Mouse (Mus musculus) lung, embryonic 14.5 days (tissue): ENCODE results near the gene Mfsd7a. TPM values are rescaled to one million over a fixed set of nuclear protein-coding genes. Genes with fewer than 3 reads are reported as not detected.

Experiments
- ATAC-seq: fragments of 200-750 bp; cut with Nextera tagmentation; 2 replicates; pipeline ENCODE4 v1.8.0; 2017; ENCODE audit warnings: mild to moderate bottlenecking, moderate TSS enrichment, moderate library complexity; ENCODE audit not compliant: insufficient read depth
- DNase-seq: peaks from one replicate; pipeline ENCODE4 v3.0.0-alpha.2; 2015
- H3K27ac ChIP-seq: fragments of 300-500 bp; sonication (generic); 2 replicates; pipeline ENCODE4 v1.5.1; 2014; ENCODE audit warnings: low read depth, mild to moderate bottlenecking, moderate library complexity
- H3K27me3 ChIP-seq: fragments of 300-500 bp; sonication (generic); 2 replicates; pipeline ENCODE4 v1.6.1; 2014; ENCODE audit warnings: low read length, control low read depth; ENCODE audit not compliant: insufficient read depth
- H3K36me3 ChIP-seq: fragments of 300-500 bp; sonication (generic); 2 replicates; pipeline ENCODE4 v1.6.1; 2014; ENCODE audit warnings: control low read depth; ENCODE audit not compliant: insufficient read depth
- H3K4me1 ChIP-seq: fragments of 300-500 bp; sonication (generic); 2 replicates; pipeline ENCODE4 v1.6.1; 2014; ENCODE audit warnings: antibody characterized with exemption, control low read depth; ENCODE audit not compliant: insufficient read depth
- H3K4me2 ChIP-seq: fragments of 300-500 bp; sonication (generic); 2 replicates; pipeline ENCODE4 v1.6.1; 2014; ENCODE audit warnings: mild to moderate bottlenecking
- H3K4me3 ChIP-seq: fragments of 300-500 bp; sonication (generic); 2 replicates; pipeline ENCODE4 v1.5.1; 2014; ENCODE audit warnings: low read depth, low read length
- H3K9ac ChIP-seq: fragments of 300-500 bp; sonication (generic); 2 replicates; pipeline ENCODE4 v1.6.1; 2014
- H3K9me3 ChIP-seq: fragments of 300-500 bp; sonication (generic); 2 replicates; pipeline ENCODE4 v1.6.1; 2016; ENCODE audit warnings: low read depth, low read length, control low read depth
- CTCF ChIP-seq: IDR thresholded peaks from 2 replicates; pipeline ENCODE4 v1.5.1; 2016; ENCODE audit warnings: antibody characterized with exemption, low read depth
- WGBS: fragments of 180-500 bp; shearing (Covaris S2); extraction: QIAGEN DNeasy Blood & Tissue Kit; methylation state at CpG from one replicate; pipeline ENCODE4 v1.1.7; 2014; 5-methylcytosine and 5-hydroxymethylcytosine counted together
- polyA plus RNA-seq: library from polyadenylated mRNA; unstranded; fragments of >200 nt; fragmentation: Nextera tagmentation; extraction: Ambion mirVana; gene quantifications from 2 replicates; pipeline ENCODE4 v1.2.1, GENCODE M21; 2014

Mfsd7a gene
- polyA plus RNA-seq, 1 experiment from 2014 or later: not detected

GRCm38 (mm10) chr5:108454094-108454493, 5.4 kb upstream of the Mfsd7a start:
- TF ChIP-seq CTCF: no peak
- Histone ChIP-seq H3K27me3 (no peaks in the 10 kb centered on the region), H3K27ac (no peak overlapping the region), H3K9ac (no peak overlapping the region), H3K9me3 (no peaks in the 10 kb centered on the region), H3K4me3 (no peak overlapping the region), H3K4me1 (no peaks in the 10 kb centered on the region), H3K4me2 (no peak overlapping the region), H3K36me3 (no peaks in the 10 kb centered on the region)
- 48% methylated on average over 3 of the region's 3 CpGs for WGBS
- no peak for ATAC-seq
- DNase-seq: no peak

- no peaks in the 10 kb centered on the region for H3K9me3 ChIP-seq
- H3K4me2 ChIP-seq: no peak overlapping the region
- WGBS: 55% methylated on average over 1 of the region's 1 CpGs
- no peak for TF ChIP-seq CTCF
- H3K27me3 ChIP-seq: no peaks in the 10 kb centered on the region
- H3K4me1 ChIP-seq: no peaks in the 10 kb centered on the region
- ATAC-seq: no peak
- no peak overlapping the region for H3K9ac ChIP-seq
- no peak overlapping the region for H3K4me3 ChIP-seq
- no peak for DNase-seq
- no peaks in the 10 kb centered on the region for H3K36me3 ChIP-seq
- H3K27ac ChIP-seq: no peak overlapping the region
These were observed 3.7 kb upstream of the Mfsd7a start for GRCm38 (mm10) chr5:108452422-108452821.

- WGBS: 80% methylated on average over 1 of the region's 1 CpGs
- no peak overlapping the region for H3K4me2 ChIP-seq
These were observed 2.9 kb upstream of the Mfsd7a start for GRCm38 (mm10) chr5:108451611-108452010.

GRCm38 (mm10) chr5:108450837-108451540, 2.3 kb upstream of the Mfsd7a start:
- Histone ChIP-seq H3K27ac (no peak overlapping the region), H3K27me3 (no peaks in the 10 kb centered on the region), H3K36me3 (no peaks in the 10 kb centered on the region), H3K4me2 (no peak overlapping the region), H3K9ac (no peak overlapping the region), H3K9me3 (no peaks in the 10 kb centered on the region), H3K4me3 (no peak overlapping the region), H3K4me1 (no peaks in the 10 kb centered on the region)
- WGBS: 66% methylated on average over 8 of the region's 8 CpGs
- ATAC-seq (no peak), DNase-seq (no peak)
- TF ChIP-seq CTCF: no peak

More at GRCm38 (mm10) chr5:108451611-108452010, 2.9 kb upstream of the Mfsd7a start:
- DNase-seq (no peak), ATAC-seq (no peak)
- H3K9me3 ChIP-seq: no peaks in the 10 kb centered on the region
- no peak overlapping the region for H3K4me3 ChIP-seq
- no peaks in the 10 kb centered on the region for H3K27me3 ChIP-seq
- H3K36me3 ChIP-seq: no peaks in the 10 kb centered on the region
- H3K4me1 ChIP-seq: no peaks in the 10 kb centered on the region
- H3K9ac ChIP-seq: no peak overlapping the region
- no peak overlapping the region for H3K27ac ChIP-seq
- TF ChIP-seq CTCF: no peak

- H3K4me2 ChIP-seq: no peak overlapping the region
- H3K4me3 ChIP-seq: no peak overlapping the region
- WGBS: 74% methylated on average over 7 of the region's 7 CpGs
- no peaks in the 10 kb centered on the region for H3K27me3 ChIP-seq
- no peak overlapping the region for H3K27ac ChIP-seq
- no peak overlapping the region for H3K9ac ChIP-seq
- ATAC-seq: no peak
- no peaks in the 10 kb centered on the region for H3K9me3 ChIP-seq
- H3K36me3 ChIP-seq: no peaks in the 10 kb centered on the region
- H3K4me1 ChIP-seq: no peaks in the 10 kb centered on the region
- no peak for TF ChIP-seq CTCF
- no peak for DNase-seq
These were observed 834 bp downstream of the Mfsd7a start for GRCm38 (mm10) chr5:108447857-108448256.

- Histone ChIP-seq H3K9me3 (no peaks in the 10 kb centered on the region), H3K4me1 (no peaks in the 10 kb centered on the region), H3K36me3 (no peaks in the 10 kb centered on the region), H3K9ac (no peak overlapping the region), H3K27ac (no peak overlapping the region), H3K4me3 (no peak overlapping the region), H3K27me3 (no peaks in the 10 kb centered on the region), H3K4me2 (no peak overlapping the region)
- no peak for TF ChIP-seq CTCF
- no peak for DNase-seq
- ATAC-seq: no peak
- WGBS: 77% methylated on average over 3 of the region's 3 CpGs
These were observed 1.7 kb downstream of the Mfsd7a start for GRCm38 (mm10) chr5:108446973-108447372.

GRCm38 (mm10) chr5:108436101-108436500, 12.6 kb downstream of the Mfsd7a start:
- DNase-seq: no peak
- Histone ChIP-seq H3K27me3 (no peaks in the 10 kb centered on the region), H3K36me3 (peaks cover 11% of the 10 kb centered on the region), H3K9ac (no peak overlapping the region), H3K27ac (no peak overlapping the region), H3K4me3 (no peak overlapping the region), H3K4me2 (no peak overlapping the region), H3K4me1 (no peaks in the 10 kb centered on the region), H3K9me3 (no peaks in the 10 kb centered on the region)
- no peak for ATAC-seq
- no peak for TF ChIP-seq CTCF
- WGBS: 63% methylated on average over 2 of the region's 2 CpGs
